Mouse (Mus musculus) lung, embryonic 16.5 days (tissue): ENCODE results near the gene Ap2a2. TPM values are rescaled to one million over a fixed set of nuclear protein-coding genes. Genes with fewer than 3 reads are reported as not detected.

Source experiments
- ATAC-seq: fragments of 200-750 bp; cut with Nextera tagmentation; 2 replicates; pipeline ENCODE4 v1.8.0; 2017; ENCODE audit warnings: low read depth, mild to moderate bottlenecking, moderate library complexity
- H3K27ac ChIP-seq: fragments of 300-500 bp; sonication (generic); 2 replicates; pipeline ENCODE4 v1.5.1; 2014; ENCODE audit warnings: mild to moderate bottlenecking, control low read depth, low read length
- H3K27me3 ChIP-seq: fragments of 300-500 bp; sonication (generic); 2 replicates; pipeline ENCODE4 v1.6.1; 2014; ENCODE audit warnings: low read depth, low read length, mixed read lengths; ENCODE audit not compliant: control insufficient read depth, insufficient read depth
- H3K36me3 ChIP-seq: fragments of 300-500 bp; sonication (generic); 2 replicates; pipeline ENCODE4 v1.6.1; 2014; ENCODE audit warnings: low read length; ENCODE audit not compliant: control insufficient read depth, insufficient read depth
- H3K4me1 ChIP-seq: fragments of 300-500 bp; sonication (generic); replicated peaks from 2 replicates; pipeline ENCODE4 v1.6.1; 2014; ENCODE audit warnings: low read length, mixed read lengths; ENCODE audit not compliant: control insufficient read depth, insufficient read depth
- H3K4me2 ChIP-seq: fragments of 300-500 bp; sonication (generic); 2 replicates; pipeline ENCODE4 v1.6.1; 2014; ENCODE audit warnings: low read depth, low read length, control low read depth
- H3K4me3 ChIP-seq: fragments of 300-500 bp; sonication (generic); 2 replicates; pipeline ENCODE4 v1.5.1; 2014; ENCODE audit warnings: mild to moderate bottlenecking, low read length, control low read depth
- H3K9ac ChIP-seq: fragments of 300-500 bp; sonication (generic); 2 replicates; pipeline ENCODE4 v1.6.1; 2014; ENCODE audit warnings: low read length, control low read depth
- H3K9me3 ChIP-seq: fragments of 300-500 bp; sonication (generic); 2 replicates; pipeline ENCODE4 v1.6.1; 2016; ENCODE audit warnings: low read length; ENCODE audit not compliant: control insufficient read depth
- WGBS: fragments of 180-500 bp; shearing (Covaris S2); extraction: QIAGEN DNeasy Blood & Tissue Kit; methylation state at CpG from one replicate; pipeline ENCODE4 v1.1.7; 2014; 5-methylcytosine and 5-hydroxymethylcytosine counted together
- polyA plus RNA-seq: library from polyadenylated mRNA; unstranded; fragments of >200 nt; fragmentation: Nextera tagmentation; extraction: Ambion mirVana; gene quantifications from 2 replicates; pipeline ENCODE4 v1.2.1, GENCODE M21; 2015

Ap2a2 gene
- polyA plus RNA-seq, 1 experiment from 2014 or later, result 69.1 TPM

GRCm38 (mm10) chr7:141569283-141569803 lies 7.4 kb downstream of the Ap2a2 start:
- no peak for ATAC-seq
- WGBS, result 70% methylated on average over 9 of the region's 9 CpGs
- no peak overlapping the region for H3K27ac ChIP-seq

GRCm38 (mm10) chr7:141569916-141570315 lies 7.9 kb downstream of the Ap2a2 start:
- H3K36me3 ChIP-seq, result 0 out of 2 replicates have a peak, but pooled peaks cover 2% of the 10 kb centered on the region
- no peak overlapping the region for H3K27ac ChIP-seq
- no peaks in the 10 kb centered on the region for H3K27me3 ChIP-seq
- H3K9ac ChIP-seq, result no peak overlapping the region
- WGBS, result 88% methylated on average over 3 of the region's 3 CpGs
- ATAC-seq, result 0 out of 2 replicates have a peak, but pooled peaks have one; percentile 55
- no peaks in the 10 kb centered on the region for H3K9me3 ChIP-seq
- H3K4me3 ChIP-seq, result no peak overlapping the region
- peaks cover 8% of the 10 kb centered on the region for H3K4me1 ChIP-seq
- no peak overlapping the region for H3K4me2 ChIP-seq

More at GRCm38 (mm10) chr7:141569283-141569803, 7.4 kb downstream of the Ap2a2 start:
- Histone ChIP-seq H3K27me3 (no peaks in the 10 kb centered on the region), H3K4me1 (peaks cover 9% of the 10 kb centered on the region), H3K9ac (no peak overlapping the region), H3K4me2 (no peak overlapping the region), H3K4me3 (no peak overlapping the region), H3K9me3 (no peaks in the 10 kb centered on the region), H3K36me3 (0 out of 2 replicates have a peak, but pooled peaks cover 2% of the 10 kb centered on the region)

- no peak for ATAC-seq
- H3K4me3 ChIP-seq, result no peak overlapping the region
- H3K27ac ChIP-seq, result no peak overlapping the region
- H3K36me3 ChIP-seq, result no peaks in the 10 kb centered on the region
- H3K27me3 ChIP-seq, result no peaks in the 10 kb centered on the region
- H3K9me3 ChIP-seq, result no peaks in the 10 kb centered on the region
- H3K4me2 ChIP-seq, result no peak overlapping the region
- peaks cover 8% of the 10 kb centered on the region for H3K4me1 ChIP-seq
- WGBS, result 71% methylated on average over 4 of the region's 4 CpGs
- no peak overlapping the region for H3K9ac ChIP-seq
These were observed 8.8 kb downstream of the Ap2a2 start for GRCm38 (mm10) chr7:141570625-141571295.

GRCm38 (mm10) chr7:141574041-141574440 lies 12.1 kb downstream of the Ap2a2 start:
- WGBS, result 58% methylated on average over 3 of the region's 3 CpGs

GRCm38 (mm10) chr7:141575481-141575880 lies 13.5 kb downstream of the Ap2a2 start:
- Histone ChIP-seq H3K27me3 (no peaks in the 10 kb centered on the region), H3K27ac (no peak overlapping the region), H3K4me2 (no peak overlapping the region), H3K4me1 (0 out of 2 replicates have a peak, but pooled peaks cover 2% of the 10 kb centered on the region), H3K4me3 (no peak overlapping the region), H3K36me3 (no peaks in the 10 kb centered on the region), H3K9ac (no peak overlapping the region), H3K9me3 (no peaks in the 10 kb centered on the region)
- no peak for ATAC-seq
- WGBS, result 76% methylated on average over 3 of the region's 3 CpGs

More at GRCm38 (mm10) chr7:141574041-141574440, 12.1 kb downstream of the Ap2a2 start:
- H3K27me3 ChIP-seq, result no peaks in the 10 kb centered on the region
- no peak overlapping the region for H3K9ac ChIP-seq
- H3K4me3 ChIP-seq, result no peak overlapping the region
- H3K4me2 ChIP-seq, result no peak overlapping the region
- no peak overlapping the region for H3K27ac ChIP-seq
- H3K36me3 ChIP-seq, result no peaks in the 10 kb centered on the region
- H3K4me1 ChIP-seq, result peaks cover 2% of the 10 kb centered on the region; the same call in 1 of the 2 replicates
- ATAC-seq, result no peak
- no peaks in the 10 kb centered on the region for H3K9me3 ChIP-seq

GRCm38 (mm10) chr7:141577801-141578200 lies 15.8 kb downstream of the Ap2a2 start:
- ATAC-seq, result no peak
- H3K9ac ChIP-seq, result no peak overlapping the region
- H3K4me3 ChIP-seq, result no peak overlapping the region
- 74% methylated on average over 3 of the region's 3 CpGs for WGBS
- H3K9me3 ChIP-seq, result no peaks in the 10 kb centered on the region
- H3K36me3 ChIP-seq, result no peaks in the 10 kb centered on the region; the same call in 1 of the 2 replicates
- no peak overlapping the region for H3K4me2 ChIP-seq
- no peaks in the 10 kb centered on the region for H3K27me3 ChIP-seq
- no peaks in the 10 kb centered on the region for H3K4me1 ChIP-seq
- no peak overlapping the region for H3K27ac ChIP-seq

GRCm38 (mm10) chr7:141578511-141578910 lies 16.5 kb downstream of the Ap2a2 start:
- Histone ChIP-seq H3K4me1 (no peaks in the 10 kb centered on the region), H3K9me3 (no peaks in the 10 kb centered on the region), H3K9ac (no peak overlapping the region), H3K36me3 (no peaks in the 10 kb centered on the region; the same call in 1 of the 2 replicates), H3K4me3 (no peak overlapping the region), H3K27me3 (no peaks in the 10 kb centered on the region), H3K27ac (no peak overlapping the region), H3K4me2 (no peak overlapping the region)
- 100% methylated on average over 1 of the region's 1 CpGs for WGBS
- ATAC-seq, result no peak

GRCm38 (mm10) chr7:141578943-141579342 lies 17.0 kb downstream of the Ap2a2 start:
- H3K4me3 ChIP-seq, result no peak overlapping the region
- no peaks in the 10 kb centered on the region for H3K9me3 ChIP-seq
- H3K4me1 ChIP-seq, result no peaks in the 10 kb centered on the region
- no peak overlapping the region for H3K9ac ChIP-seq
- no peaks in the 10 kb centered on the region for H3K27me3 ChIP-seq
- H3K27ac ChIP-seq, result no peak overlapping the region
- no peak for ATAC-seq
- WGBS, result 93% methylated on average over 2 of the region's 2 CpGs
- H3K36me3 ChIP-seq, result no peaks in the 10 kb centered on the region; the same call in 1 of the 2 replicates
- H3K4me2 ChIP-seq, result no peak overlapping the region

- no peaks in the 10 kb centered on the region for H3K9me3 ChIP-seq
- 64% methylated on average over 7 of the region's 7 CpGs for WGBS
- no peak for ATAC-seq
- no peak overlapping the region for H3K4me2 ChIP-seq
- no peaks in the 10 kb centered on the region for H3K27me3 ChIP-seq
- no peaks in the 10 kb centered on the region; the same call in 1 of the 2 replicates for H3K36me3 ChIP-seq
- no peak overlapping the region for H3K27ac ChIP-seq
- H3K4me3 ChIP-seq, result no peak overlapping the region
- H3K4me1 ChIP-seq, result no peaks in the 10 kb centered on the region
- H3K9ac ChIP-seq, result no peak overlapping the region
These were observed 19.4 kb downstream of the Ap2a2 start for GRCm38 (mm10) chr7:141581323-141581722.
